Mouse (Mus musculus): Measurements from ENCODE around the gene Atp6ap1. TPM values are rescaled to one million over a fixed set of nuclear protein-coding genes. Genes with fewer than 3 reads are reported as not detected.

Gene Atp6ap1
- total and polyA plus RNA-seq, 2 experiments from 2014 or later: 308 to 317 TPM

DNA sequence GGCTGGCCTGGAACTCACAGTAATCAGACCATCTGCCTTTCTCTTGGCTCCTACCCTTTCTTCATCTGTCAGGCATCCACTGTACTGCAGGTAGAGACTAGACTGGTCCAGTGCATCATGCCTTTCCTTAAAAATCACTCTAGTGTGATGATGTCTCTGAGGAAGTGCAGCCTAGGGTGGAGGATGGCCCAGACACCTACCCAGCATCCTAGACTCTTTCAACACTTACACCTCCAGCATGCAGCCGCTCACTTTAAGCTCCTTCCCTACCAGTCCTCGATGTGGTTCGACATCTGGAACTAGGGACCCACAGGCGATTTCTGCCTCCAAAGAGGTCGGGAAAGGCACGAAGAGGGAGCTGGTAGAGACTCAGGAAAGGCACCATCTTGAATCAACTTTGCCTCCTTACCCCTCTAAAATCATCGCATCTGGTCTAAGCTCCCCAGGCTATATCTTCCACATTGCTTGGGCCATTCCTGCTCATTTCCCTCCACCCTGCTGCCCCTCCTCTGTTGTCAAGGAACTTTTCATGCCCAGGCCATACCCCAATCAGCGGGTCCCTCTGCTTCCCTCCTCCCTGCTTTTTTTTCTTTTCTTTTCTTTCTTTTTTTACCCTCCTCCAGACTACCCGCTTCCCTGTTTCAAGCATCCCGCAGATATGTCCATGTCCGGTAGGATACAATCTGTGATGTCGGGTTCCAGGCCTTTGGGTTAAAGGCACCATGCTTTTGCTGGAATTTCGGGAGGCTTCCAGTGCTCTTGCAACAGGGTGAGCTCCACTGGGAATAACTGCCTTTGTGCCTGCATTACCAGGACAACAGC lies 56.0 kb downstream of the Atp6ap1 start:
- TF ChIP-seq CTCF (IDR thresholded peaks at IDR 0.05; ENCODE audit: low read depth): no peak
- H3K4me1 ChIP-seq (ENCODE audit: insufficient read depth, low read length): no peaks in the 10 kb centered on the region
- WGBS: 30% methylated on average over 13 of the region's 13 CpGs
- peak overlapping the region; percentile 48 for H3K9ac ChIP-seq (replicated peaks; ENCODE audit: low read length)
- peak overlapping the region; percentile 37 for H3K4me3 ChIP-seq (ENCODE audit: low read length)
- H3K27me3 ChIP-seq (ENCODE audit: insufficient read depth, low read length): no peaks in the 10 kb centered on the region
- no peaks in the 10 kb centered on the region for H3K9me3 ChIP-seq (ENCODE audit: low read length)
- peak; percentile 74; the same call in 1 of the 2 replicates for ATAC-seq
- DNase-seq (ENCODE audit: low spot score): no peak
- no peaks in the 10 kb centered on the region for H3K36me3 ChIP-seq (ENCODE audit: insufficient read depth, low read length)
- H3K4me2 ChIP-seq (ENCODE audit: low read depth, low read length): peak overlapping the region; percentile 62
- H3K27ac ChIP-seq: peak overlapping the region; percentile 70

DNA sequence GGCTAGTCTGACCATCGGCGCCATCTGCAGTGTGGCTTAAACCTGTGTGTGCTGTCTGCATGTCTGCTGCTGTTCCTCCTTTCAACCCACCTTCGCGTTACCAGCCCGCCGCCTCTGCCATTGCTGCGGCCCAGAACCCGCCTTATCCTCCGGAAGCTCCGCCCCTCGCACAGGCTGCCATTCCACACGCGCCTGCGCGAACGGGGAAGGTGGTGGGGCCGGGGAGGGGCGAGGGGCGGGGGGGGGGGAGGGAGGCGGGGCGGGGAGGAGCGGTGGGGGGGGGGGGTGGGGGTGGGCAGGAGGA lies 56.5 kb downstream of the Atp6ap1 start, which contains the start of gene Lage3:
TSS of gene Lage3 (minus strand) at position 152 of the 304 bp plus-strand sequence.
- Histone ChIP-seq H3K36me3 (ENCODE audit: insufficient read depth, low read length) (no peaks in the 10 kb centered on the region), H3K27ac (peak within 1 kb of the TSS; percentile 70), H3K9me3 (ENCODE audit: low read length) (no peaks in the 10 kb centered on the region), H3K9ac (replicated peaks; ENCODE audit: low read length) (peak within 1 kb of the TSS; percentile 48), H3K27me3 (ENCODE audit: insufficient read depth, low read length) (no peaks in the 10 kb centered on the region), H3K4me3 (ENCODE audit: low read length) (peak within 1 kb of the TSS; percentile 37), H3K4me1 (ENCODE audit: insufficient read depth, low read length) (no peaks in the 10 kb centered on the region), H3K4me2 (ENCODE audit: low read depth, low read length) (peak within 1 kb of the TSS; percentile 62)
- no peak for TF ChIP-seq CTCF (IDR thresholded peaks at IDR 0.05; ENCODE audit: low read depth)
- DNase-seq (ENCODE audit: low spot score) (peak; percentile 88), ATAC-seq (peak; percentile 91)
- WGBS: 58% methylated on average over 11 of the region's 22 CpGs

Small RNAs within 50 kb of the gene (microRNA-seq; reads per million reads assigned to microRNA genes)
- gene Mir7091 (0 reads per million in 2 experiments), gene Mir7092 (0.53 to 0.72 reads per million in 2 experiments)

Other genes starting within 250 kb of the Atp6ap1 start
- not detected in 2 replicates for gene Opn1mw, start 169.6 kb upstream of the Atp6ap1 start, total RNA-seq (2014; rRNA removed)
- gene Opn1mw, start 169.6 kb upstream of the Atp6ap1 start, polyA plus RNA-seq (2015; fragmentation: Nextera tagmentation; extraction: Ambion mirVana): 0.14 TPM in 1 of 2 replicates, not detected in the other
- 48.9 and 62.0 TPM in 2 replicates for gene Mecp2, start 161.7 kb upstream of the Atp6ap1 start, total RNA-seq (2014; rRNA removed)
- 12.2 and 12.5 TPM in 2 replicates for gene Mecp2, start 161.7 kb upstream of the Atp6ap1 start, polyA plus RNA-seq (2015; fragmentation: Nextera tagmentation; extraction: Ambion mirVana)
- gene Tex28, start 129.3 kb upstream of the Atp6ap1 start, total RNA-seq (2014; rRNA removed): not detected in 2 replicates
- gene Tex28, start 129.3 kb upstream of the Atp6ap1 start, polyA plus RNA-seq (2015; fragmentation: Nextera tagmentation; extraction: Ambion mirVana): not detected in 2 replicates
- gene Tktl1, start 119.8 kb upstream of the Atp6ap1 start, total RNA-seq (2014; rRNA removed): not detected in 2 replicates
- gene Tktl1, start 119.8 kb upstream of the Atp6ap1 start, polyA plus RNA-seq (2015; fragmentation: Nextera tagmentation; extraction: Ambion mirVana): 0.06 and 0.09 TPM in 2 replicates
- 276 and 324 TPM in 2 replicates for gene Flna, start 47.3 kb upstream of the Atp6ap1 start, total RNA-seq (2014; rRNA removed)
- 57.2 and 58.6 TPM in 2 replicates for gene Flna, start 47.3 kb upstream of the Atp6ap1 start, polyA plus RNA-seq (2015; fragmentation: Nextera tagmentation; extraction: Ambion mirVana)
- gene Emd, start 42.4 kb upstream of the Atp6ap1 start, total RNA-seq (2014; rRNA removed): 55.4 and 66.3 TPM in 2 replicates
- 15.6 and 18.2 TPM in 2 replicates for gene Emd, start 42.4 kb upstream of the Atp6ap1 start, polyA plus RNA-seq (2015; fragmentation: Nextera tagmentation; extraction: Ambion mirVana)
- gene Rpl10, start 26.3 kb upstream of the Atp6ap1 start, total RNA-seq (2014; rRNA removed): 1,531 and 1,618 TPM in 2 replicates
- 375 and 384 TPM in 2 replicates for gene Rpl10, start 26.3 kb upstream of the Atp6ap1 start, polyA plus RNA-seq (2015; fragmentation: Nextera tagmentation; extraction: Ambion mirVana)
- 51.5 and 81.2 TPM in 2 replicates for gene Taz, start 15.2 kb upstream of the Atp6ap1 start, total RNA-seq (2014; rRNA removed)
- 66.0 and 79.0 TPM in 2 replicates for gene Taz, start 15.2 kb upstream of the Atp6ap1 start, polyA plus RNA-seq (2015; fragmentation: Nextera tagmentation; extraction: Ambion mirVana)
- 3.5 and 3.6 TPM in 2 replicates for gene Dnase1l1, start 14.8 kb upstream of the Atp6ap1 start, total RNA-seq (2014; rRNA removed)
- gene Dnase1l1, start 14.8 kb upstream of the Atp6ap1 start, polyA plus RNA-seq (2015; fragmentation: Nextera tagmentation; extraction: Ambion mirVana): 4.1 and 4.3 TPM in 2 replicates
- gene Gdi1, start 7.9 kb downstream of the Atp6ap1 start, total RNA-seq (2014; rRNA removed): 365 and 429 TPM in 2 replicates
- gene Gdi1, start 7.9 kb downstream of the Atp6ap1 start, polyA plus RNA-seq (2015; fragmentation: Nextera tagmentation; extraction: Ambion mirVana): 795 and 814 TPM in 2 replicates
- gene Fam50a, start 15.9 kb downstream of the Atp6ap1 start, total RNA-seq (2014; rRNA removed): 6.4 and 9.7 TPM in 2 replicates
- gene Fam50a, start 15.9 kb downstream of the Atp6ap1 start, polyA plus RNA-seq (2015; fragmentation: Nextera tagmentation; extraction: Ambion mirVana): 57.0 and 58.4 TPM in 2 replicates
- gene Plxna3, start 32.0 kb downstream of the Atp6ap1 start, total RNA-seq (2014; rRNA removed): 124 and 149 TPM in 2 replicates
- 17.9 and 20.1 TPM in 2 replicates for gene Plxna3, start 32.0 kb downstream of the Atp6ap1 start, polyA plus RNA-seq (2015; fragmentation: Nextera tagmentation; extraction: Ambion mirVana)
- 34.2 and 56.9 TPM in 2 replicates for gene Lage3, start 56.5 kb downstream of the Atp6ap1 start, total RNA-seq (2014; rRNA removed)
- 76.4 and 78.1 TPM in 2 replicates for gene Lage3, start 56.5 kb downstream of the Atp6ap1 start, polyA plus RNA-seq (2015; fragmentation: Nextera tagmentation; extraction: Ambion mirVana)
- 45.5 and 51.8 TPM in 2 replicates for gene Ubl4a, start 76.1 kb downstream of the Atp6ap1 start, total RNA-seq (2014; rRNA removed)
- gene Ubl4a, start 76.1 kb downstream of the Atp6ap1 start, polyA plus RNA-seq (2015; fragmentation: Nextera tagmentation; extraction: Ambion mirVana): 70.7 and 71.8 TPM in 2 replicates
- 4.5 and 5.9 TPM in 2 replicates for gene Slc10a3, start 76.3 kb downstream of the Atp6ap1 start, total RNA-seq (2014; rRNA removed)
- 5.6 and 6.3 TPM in 2 replicates for gene Slc10a3, start 76.3 kb downstream of the Atp6ap1 start, polyA plus RNA-seq (2015; fragmentation: Nextera tagmentation; extraction: Ambion mirVana)
- 30.4 and 39.9 TPM in 2 replicates for gene Fam3a, start 96.2 kb downstream of the Atp6ap1 start, total RNA-seq (2014; rRNA removed)
- 31.1 and 34.0 TPM in 2 replicates for gene Fam3a, start 96.2 kb downstream of the Atp6ap1 start, polyA plus RNA-seq (2015; fragmentation: Nextera tagmentation; extraction: Ambion mirVana)
- gene Ikbkg, start 96.2 kb downstream of the Atp6ap1 start, total RNA-seq (2014; rRNA removed): 23.8 and 25.4 TPM in 2 replicates
- 12.1 and 13.8 TPM in 2 replicates for gene Ikbkg, start 96.2 kb downstream of the Atp6ap1 start, polyA plus RNA-seq (2015; fragmentation: Nextera tagmentation; extraction: Ambion mirVana)
- gene G6pdx, start 132.1 kb downstream of the Atp6ap1 start, total RNA-seq (2014; rRNA removed): 49.5 and 50.3 TPM in 2 replicates
- 39.1 and 42.6 TPM in 2 replicates for gene G6pdx, start 132.1 kb downstream of the Atp6ap1 start, polyA plus RNA-seq (2015; fragmentation: Nextera tagmentation; extraction: Ambion mirVana)
- gene Gm6880, start 184.3 kb downstream of the Atp6ap1 start, total RNA-seq (2014; rRNA removed): not detected in 2 replicates
- 0.33 TPM in 1 of 2 replicates, not detected in the other for gene Gm6880, start 184.3 kb downstream of the Atp6ap1 start, polyA plus RNA-seq (2015; fragmentation: Nextera tagmentation; extraction: Ambion mirVana)